Mouse (Mus musculus) embryonic fibroblast, embryonic 13.5 days (primary cell): Measurements from ENCODE around the gene Efhd2.

Experiments
- CTCF ChIP-seq: IDR thresholded peaks from 2 replicates; pipeline ENCODE4 v1.5.1; 2011; ENCODE audit warnings: mild to moderate bottlenecking, control low read depth, low read length, moderate library complexity, borderline replicate concordance; ENCODE audit not compliant: insufficient read depth
- POLR2A ChIP-seq: IDR thresholded peaks from 2 replicates; pipeline ENCODE4 v1.6.1; 2011; ENCODE audit warnings: low read depth, mild to moderate bottlenecking, control low read depth, low read length, moderate library complexity

GRCm38 (mm10) chr4:141861591-141862295 lies 13.0 kb downstream of the Efhd2 start:
- no peak for TF ChIP-seq CTCF
- no peak for TF ChIP-seq POLR2A
